Mouse (Mus musculus): ENCODE measurements around the gene Atp5s.

Gene Atp5s

DNA sequence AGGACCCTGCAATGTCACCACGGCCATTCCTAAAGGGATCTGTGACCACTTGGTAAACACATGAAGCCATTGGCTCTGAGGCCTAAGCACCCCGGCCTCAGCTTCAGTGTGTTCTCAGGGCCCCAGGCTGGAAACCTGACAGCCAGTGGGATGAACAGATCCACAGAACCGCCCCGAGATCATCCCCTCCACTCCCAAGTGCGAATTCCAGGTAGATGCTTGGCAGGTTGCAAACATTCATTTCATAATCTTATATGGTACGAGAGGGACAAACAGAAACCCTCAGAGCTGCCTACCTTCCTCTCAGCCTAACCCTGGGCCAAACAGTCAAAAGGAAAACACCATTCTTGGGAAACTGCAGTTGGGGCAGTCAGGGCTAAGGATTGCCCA lies 52.6 kb downstream of the Atp5s start:
- DNase-seq (ENCODE audit: low read depth, low spot score) = no peak

DNA sequence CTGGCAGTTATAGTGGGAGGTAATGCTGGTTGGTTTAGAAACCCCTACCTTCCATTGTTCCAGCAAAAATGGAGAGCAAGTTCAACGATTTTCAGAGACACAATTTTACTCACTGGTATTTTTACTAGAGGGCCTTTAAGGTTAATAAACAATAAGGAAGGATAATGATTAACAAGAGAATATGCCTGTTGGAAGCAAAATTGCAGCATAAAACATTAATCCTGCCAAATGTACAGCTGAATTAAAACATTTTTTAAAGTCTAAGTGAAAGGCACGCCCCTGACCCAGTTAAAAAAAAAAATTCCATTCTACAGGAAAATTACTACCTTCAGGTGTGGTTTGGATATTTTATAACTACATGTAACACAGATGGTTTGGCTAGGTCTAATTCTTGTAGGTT lies 53.2 kb downstream of the Atp5s start:
- DNase-seq (ENCODE audit: low read depth, low spot score) = no peak

DNA sequence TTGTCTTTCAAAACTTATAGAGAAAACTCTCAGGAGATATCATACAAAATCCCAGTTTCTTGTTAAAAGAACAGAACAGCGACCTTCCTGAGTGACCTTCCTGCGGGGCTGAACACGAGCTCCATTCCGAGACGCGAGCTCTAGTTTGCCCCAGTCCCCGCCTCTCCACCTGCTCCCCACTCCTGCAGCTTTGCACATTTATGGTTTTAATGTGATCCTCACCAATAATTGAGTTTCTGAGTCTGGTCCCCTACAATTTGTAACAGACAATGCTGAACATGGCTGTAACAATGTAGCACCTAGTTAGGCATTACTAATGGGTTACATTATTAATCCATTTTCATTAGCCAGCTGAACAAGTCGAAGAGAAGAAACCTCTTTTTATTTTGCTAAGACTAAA lies 56.7 kb downstream of the Atp5s start:
- DNase-seq (ENCODE audit: low read depth, low spot score) = no peak

DNA sequence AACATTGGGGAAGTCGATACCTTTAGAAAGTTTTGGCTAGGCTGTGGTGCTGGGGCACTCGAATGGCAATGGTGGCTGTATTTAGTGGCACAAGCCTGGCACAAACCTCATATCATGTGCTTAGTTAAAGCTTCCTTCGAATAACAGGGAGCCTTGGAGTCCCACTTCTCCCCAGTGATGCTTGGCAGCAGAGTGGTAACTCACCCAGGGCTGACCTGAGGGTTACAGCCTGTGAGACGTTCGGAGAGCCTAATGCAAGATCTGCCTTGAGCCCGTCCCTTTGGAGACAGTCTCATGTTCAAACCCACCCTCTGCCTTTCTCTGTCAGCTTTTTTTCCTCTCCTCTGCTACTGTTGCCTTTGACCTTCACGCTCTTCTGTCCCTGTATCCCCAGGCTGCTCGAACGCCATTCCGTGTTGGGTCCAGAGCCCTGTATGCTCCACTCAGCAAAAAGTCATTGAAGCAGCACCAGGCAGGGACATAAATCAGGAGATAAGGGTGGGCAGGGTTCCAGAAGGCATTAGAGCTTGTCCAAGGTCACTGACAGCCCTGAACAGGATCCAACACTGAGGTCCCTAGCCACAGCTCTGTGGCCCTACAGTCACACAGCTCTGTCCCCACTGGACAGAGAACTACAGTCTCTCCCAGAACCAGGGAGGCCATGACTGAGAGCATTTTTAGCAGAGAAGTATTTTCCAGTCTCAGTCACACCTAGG lies 57.3 kb downstream of the Atp5s start:
- no peak for DNase-seq (ENCODE audit: low read depth, low spot score)

GRCm38 (mm10) chr12:69783247-69784025 lies 58.7 kb downstream of the Atp5s start:
- no peak for DNase-seq (ENCODE audit: low read depth, low spot score)

DNA sequence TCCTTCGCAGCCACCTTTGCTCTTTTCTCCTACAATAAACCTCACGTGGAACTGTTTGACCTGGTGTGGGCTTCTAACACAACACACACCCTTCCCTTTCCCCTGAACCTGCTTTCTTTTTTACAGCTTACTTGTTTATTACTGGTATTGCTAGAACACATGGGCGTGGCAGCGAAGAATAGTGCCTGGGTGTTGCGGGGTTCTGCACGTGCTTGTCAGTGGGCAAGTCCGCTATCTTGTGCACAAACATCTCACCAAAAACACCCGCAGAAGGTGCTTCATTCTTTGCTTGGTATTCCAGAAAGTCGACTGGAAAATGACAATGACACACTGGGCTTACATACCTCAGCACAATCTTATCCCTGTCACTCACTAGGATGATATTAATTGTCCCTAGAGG lies 60.7 kb downstream of the Atp5s start:
- DNase-seq (ENCODE audit: low read depth, low spot score) = no peak

- DNase-seq (ENCODE audit: low read depth, low spot score) = no peak
Observed at GRCm38 (mm10) chr12:69788380-69788779, 63.6 kb downstream of the Atp5s start.

GRCm38 (mm10) chr12:69789766-69790529 lies 65.2 kb downstream of the Atp5s start:
- DNase-seq (ENCODE audit: low read depth, low spot score) = peak; percentile 78

DNA sequence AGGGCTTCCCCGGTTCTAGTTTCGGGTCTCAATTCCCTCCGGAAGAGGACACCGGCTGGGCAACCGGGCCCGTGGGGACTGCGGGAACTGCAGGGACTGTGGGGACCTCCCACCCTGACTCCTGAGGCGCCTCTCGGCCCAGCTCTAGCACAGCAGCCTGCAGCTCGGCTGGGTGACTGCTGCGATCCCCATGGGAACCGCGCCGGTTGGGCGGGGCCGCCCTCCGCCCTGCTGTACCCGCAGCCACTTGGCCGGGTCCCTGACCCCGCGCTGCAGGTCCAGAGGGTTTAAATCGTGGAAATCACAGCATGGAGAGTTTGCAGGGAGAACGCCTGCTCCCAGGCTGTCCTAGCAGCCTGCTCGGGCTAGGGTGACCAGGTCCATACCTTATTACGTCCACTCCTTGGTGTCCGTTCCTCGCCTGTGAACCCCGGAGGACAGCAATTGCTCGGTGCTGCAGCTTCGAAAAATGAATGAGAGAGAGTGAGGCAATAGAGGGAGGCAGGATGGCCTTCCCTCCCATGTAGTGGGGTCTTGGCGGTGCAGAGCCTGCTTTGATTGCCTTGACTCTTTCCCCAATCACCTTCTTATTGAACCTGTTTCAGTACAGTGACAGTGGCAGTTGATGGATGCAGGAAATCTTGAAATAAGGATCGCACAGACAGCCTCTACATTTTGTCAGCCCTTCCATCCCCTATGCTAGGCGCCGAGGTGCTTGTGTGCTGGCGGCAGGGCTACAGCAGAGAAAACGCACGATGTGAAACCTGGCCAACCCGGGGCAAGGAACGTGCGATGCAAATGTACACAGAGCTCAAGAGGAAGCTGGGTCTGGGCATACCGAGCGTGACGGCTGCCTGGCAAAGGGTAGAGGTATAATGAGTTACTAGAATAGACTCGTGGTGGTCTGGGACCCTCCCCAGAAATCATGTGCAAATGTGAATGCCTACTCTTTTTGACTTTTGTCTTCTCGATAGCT lies 66.1 kb downstream of the Atp5s start, which contains the start of gene Cdkl1:
Cdkl1 (minus strand) TSS at position 738 of the 976 bp plus-strand sequence.
- peak; percentile 83 for DNase-seq (ENCODE audit: low read depth, low spot score)

All from brain, adult 2 months (tissue).